Mouse (Mus musculus) bone marrow, adult 2 months (tissue): ENCODE measurements around the gene March4. TPM values are rescaled to one million over a fixed set of nuclear protein-coding genes. Genes with fewer than 3 reads are reported as not detected.

Experiments used
- H3K27ac ChIP-seq: fragments of 200-500 bp; 2 replicates; pipeline ENCODE4 v1.5.1; 2012; ENCODE audit warnings: low read depth, mild to moderate bottlenecking, control low read depth, inconsistent platforms, low read length; ENCODE audit not compliant: control insufficient read depth, poor library complexity, insufficient read depth
- H3K4me1 ChIP-seq: fragments of 200-500 bp; 2 replicates; pipeline ENCODE4 v1.6.1; 2011; ENCODE audit warnings: low read length; ENCODE audit not compliant: control insufficient read depth, insufficient read depth
- H3K4me3 ChIP-seq: fragments of 200-500 bp; replicated peaks from 2 replicates; pipeline ENCODE3; 2011; ENCODE audit warnings: mild to moderate bottlenecking, low read depth, low read length, control low read depth; ENCODE audit not compliant: control insufficient read depth
- CTCF ChIP-seq: fragments of 200-500 bp; IDR thresholded peaks from 2 replicates; pipeline ENCODE4 v1.5.1; 2011; ENCODE audit warnings: low read length, control low read depth; ENCODE audit not compliant: control insufficient read depth, insufficient read depth
- POLR2A ChIP-seq: fragments of 200-500 bp; IDR thresholded peaks from 2 replicates; pipeline ENCODE4 v1.6.1; 2011; ENCODE audit warnings: low read depth, mild to moderate bottlenecking, control low read depth, low read length, borderline replicate concordance; ENCODE audit not compliant: control insufficient read depth
- WGBS: fragments of 180-500 bp; shearing (Covaris S2); methylation state at CpG from one replicate; pipeline ENCODE4 v1.1.7; 2018; 5-methylcytosine and 5-hydroxymethylcytosine counted together
- polyA plus RNA-seq: library from polyadenylated mRNA; stranded (reverse); fragments of >200 nt; gene quantifications from 2 replicates; pipeline ENCODE4 v1.2.4, GENCODE M21; 2011; ENCODE audit warnings: low replicate concordance; ENCODE audit not compliant: missing spikeins, insufficient read depth, insufficient read length

March4 gene
- polyA plus RNA-seq, 1 experiment = not detected

- no peak overlapping the region for H3K4me3 ChIP-seq
- WGBS = 81% methylated on average over 14 of the region's 14 CpGs
- H3K4me1 ChIP-seq = no peaks in the 10 kb centered on the region
- TF ChIP-seq POLR2A (no peak), CTCF (no peak)
- no peak overlapping the region for H3K27ac ChIP-seq
Measured at GRCm38 (mm10) chr1:72406505-72407079, 130.1 kb downstream of the March4 start.

- Histone ChIP-seq H3K27ac (no peak overlapping the region), H3K4me3 (no peak overlapping the region), H3K4me1 (no peaks in the 10 kb centered on the region)
- 64% methylated on average over 8 of the region's 8 CpGs for WGBS
- TF ChIP-seq CTCF = no peak
- no peak for TF ChIP-seq POLR2A
Measured at GRCm38 (mm10) chr1:72401331-72402069, 135.2 kb downstream of the March4 start.

GRCm38 (mm10) chr1:72400616-72401015, 136.1 kb downstream of the March4 start:
- 84% methylated on average over 9 of the region's 9 CpGs for WGBS
- H3K4me1 ChIP-seq = no peaks in the 10 kb centered on the region

GRCm38 (mm10) chr1:72399720-72400401, 136.9 kb downstream of the March4 start:
- TF ChIP-seq POLR2A = no peak
- no peak for TF ChIP-seq CTCF
- WGBS = 80% methylated on average over 8 of the region's 8 CpGs
- no peaks in the 10 kb centered on the region for H3K4me1 ChIP-seq
- H3K4me3 ChIP-seq = no peak overlapping the region
- H3K27ac ChIP-seq = no peak overlapping the region

More at GRCm38 (mm10) chr1:72400616-72401015, 136.1 kb downstream of the March4 start:
- no peak for TF ChIP-seq POLR2A
- no peak for TF ChIP-seq CTCF
- Histone ChIP-seq H3K27ac (no peak overlapping the region), H3K4me3 (no peak overlapping the region)

- no peak for TF ChIP-seq POLR2A
- TF ChIP-seq CTCF = no peak
- no peak overlapping the region for H3K27ac ChIP-seq
- 69% methylated on average over 4 of the region's 4 CpGs for WGBS
Measured at GRCm38 (mm10) chr1:72390420-72390819, 146.3 kb downstream of the March4 start.

GRCm38 (mm10) chr1:72383651-72384050, 153.1 kb downstream of the March4 start:
- WGBS = 76% methylated on average over 5 of the region's 5 CpGs
- Histone ChIP-seq H3K4me3 (no peak overlapping the region), H3K4me1 (no peaks in the 10 kb centered on the region), H3K27ac (no peak overlapping the region)
- no peak for TF ChIP-seq POLR2A
- no peak for TF ChIP-seq CTCF

More at GRCm38 (mm10) chr1:72390420-72390819, 146.3 kb downstream of the March4 start:
- Histone ChIP-seq H3K4me1 (no peaks in the 10 kb centered on the region; the same call in none of the 2 replicates), H3K4me3 (no peak overlapping the region)

GRCm38 (mm10) chr1:72383056-72383455, 153.7 kb downstream of the March4 start:
- Histone ChIP-seq H3K27ac (no peak overlapping the region), H3K4me1 (no peaks in the 10 kb centered on the region), H3K4me3 (no peak overlapping the region)
- WGBS = 84% methylated on average over 7 of the region's 7 CpGs
- TF ChIP-seq POLR2A (no peak), CTCF (no peak)

GRCm38 (mm10) chr1:72380544-72380943, 156.2 kb downstream of the March4 start:
- no peak overlapping the region for H3K27ac ChIP-seq
- no peak for TF ChIP-seq POLR2A
- no peak for TF ChIP-seq CTCF
- 94% methylated on average over 3 of the region's 3 CpGs for WGBS
- H3K4me1 ChIP-seq = no peaks in the 10 kb centered on the region
- H3K4me3 ChIP-seq = no peak overlapping the region
